Mouse (Mus musculus) CH12.LX (cell line): ENCODE measurements at regions not wholly inside any gene's neighbourhood (a gene's known extent, or its start where the extent isn't known, plus 50 kb on each side); places are given as distances from the start of the nearest gene placed in this dataset.

Source experiments
- DNase-seq: peaks from one replicate; pipeline ENCODE4 v3.0.0-alpha.2; 2013; ENCODE audit errors: extremely low read depth
- H3K27ac ChIP-seq: 2 replicates; pipeline ENCODE4 v1.5.1; 2012; ENCODE audit warnings: low read depth, mild to moderate bottlenecking, control low read depth, moderate library complexity; ENCODE audit not compliant: insufficient read depth
- H3K27me3 ChIP-seq: replicated peaks from 2 replicates; pipeline ENCODE3; 2012; ENCODE audit warnings: inconsistent platforms
- H3K36me3 ChIP-seq, 2 experiments: replicated peaks in 1 of 2; 2 replicates each; pipeline versions ENCODE3 to v1.6.1; 2012; ENCODE audit warnings: inconsistent platforms in 1 of 2, low read length in 1 of 2, mild to moderate bottlenecking in 1 of 2, mixed read lengths in 1 of 2, moderate library complexity in 1 of 2; ENCODE audit not compliant: control insufficient read depth in 1 of 2, insufficient read depth in 1 of 2
- H3K4me1 ChIP-seq, 2 experiments: 2 replicates each; pipeline ENCODE4 v1.6.1; 2012; ENCODE audit warnings: inconsistent platforms in 1 of 2, moderate library complexity in 1 of 2; ENCODE audit not compliant: insufficient read depth in 2 of 2, control insufficient read depth in 1 of 2
- H3K4me2 ChIP-seq: 2 replicates; pipeline ENCODE4 v1.6.1; 2012; ENCODE audit warnings: low read depth, mild to moderate bottlenecking, control low read depth; ENCODE audit not compliant: poor library complexity, insufficient read depth, severe bottlenecking
- H3K4me3 ChIP-seq, 3 experiments: fragments of 150-350 bp in 1 of 3; sonication (generic) in 1 of 3; replicated peaks in 1 of 3; 2 replicates each; pipeline versions ENCODE3 to v1.5.1; 2011 to 2012; ENCODE audit warnings: low read depth in 2 of 3, low read length in 2 of 3, mild to moderate bottlenecking in 2 of 3, moderate library complexity in 2 of 3, control low read depth in 1 of 3, improper control_type of control experiment in 1 of 3, inconsistent platforms in 1 of 3, mixed read lengths in 1 of 3; ENCODE audit not compliant: poor library complexity in 1 of 3
- H3K79me2 ChIP-seq: replicated peaks from 2 replicates; pipeline ENCODE4 v1.6.1; 2012; ENCODE audit warnings: mild to moderate bottlenecking, moderate library complexity; ENCODE audit not compliant: control insufficient read depth, poor library complexity, insufficient read depth, severe bottlenecking; ENCODE audit errors: extremely low read depth
- H3K9ac ChIP-seq: 2 replicates; pipeline ENCODE4 v1.6.1; 2012; ENCODE audit warnings: low read depth, mild to moderate bottlenecking, control low read depth, moderate library complexity; ENCODE audit not compliant: insufficient read depth
- H3K9me3 ChIP-seq: replicated peaks from 2 replicates; pipeline ENCODE3; 2012; ENCODE audit warnings: low read length, inconsistent platforms, mixed read lengths
- BHLHE40 ChIP-seq: IDR thresholded peaks from 2 replicates; pipeline ENCODE4 v1.6.1; 2011; ENCODE audit warnings: mild to moderate bottlenecking, low read depth, low read length, improper control_type of control experiment
- CHD1 ChIP-seq: IDR thresholded peaks from 2 replicates; pipeline ENCODE4 v1.6.1; 2012; ENCODE audit warnings: low read depth, low read length, improper control_type of control experiment, inconsistent platforms
- CHD2 ChIP-seq: IDR thresholded peaks from 2 replicates; pipeline ENCODE4 v1.6.1; 2011; ENCODE audit warnings: low read length, improper control_type of control experiment
- CTCF ChIP-seq, 2 experiments: IDR thresholded peaks in 1 of 2; conservative IDR thresholded peaks in 1 of 2; 2 replicates each; pipeline ENCODE4 v1.5.1; 2011 to 2012; ENCODE audit warnings: low read depth in 2 of 2, low read length in 2 of 2, improper control_type of control experiment in 1 of 2, inconsistent platforms in 1 of 2, mild to moderate bottlenecking in 1 of 2, moderate library complexity in 1 of 2
- E2F4 ChIP-seq: IDR thresholded peaks from 2 replicates; pipeline ENCODE4 v1.6.1; 2011; ENCODE audit warnings: low read depth, low read length, improper control_type of control experiment; ENCODE audit not compliant: insufficient replicate concordance
- ELF1 ChIP-seq: IDR thresholded peaks from 2 replicates; pipeline ENCODE4 v1.6.1; 2014; ENCODE audit warnings: low read depth, mild to moderate bottlenecking, inconsistent platforms, low read length, improper control_type of control experiment
- EP300 ChIP-seq: IDR thresholded peaks from 2 replicates; pipeline ENCODE4 v1.6.1; 2011; ENCODE audit warnings: low read length, improper control_type of control experiment
- ETS1 ChIP-seq: conservative IDR thresholded peaks from 2 replicates; pipeline ENCODE4 v1.6.1; 2012; ENCODE audit warnings: low read depth, mild to moderate bottlenecking, inconsistent platforms, low read length, improper control_type of control experiment, moderate library complexity
- JUN ChIP-seq: IDR thresholded peaks from 2 replicates; pipeline ENCODE4 v1.6.1; 2011; ENCODE audit warnings: low read depth, mild to moderate bottlenecking, low read length, improper control_type of control experiment, moderate library complexity; ENCODE audit not compliant: insufficient read depth
- JUND ChIP-seq: conservative IDR thresholded peaks from 2 replicates; pipeline ENCODE4 v1.6.1; 2011; ENCODE audit warnings: low read depth, low read length, improper control_type of control experiment
- MAFK ChIP-seq: IDR thresholded peaks from 2 replicates; pipeline ENCODE4 v1.6.1; 2011; ENCODE audit warnings: low read length, improper control_type of control experiment; ENCODE audit not compliant: insufficient replicate concordance
- MAX ChIP-seq: IDR thresholded peaks from 2 replicates; pipeline ENCODE4 v1.6.1; 2011; ENCODE audit warnings: low read length, improper control_type of control experiment
- MAZ ChIP-seq: IDR thresholded peaks from 2 replicates; pipeline ENCODE4 v1.6.1; 2012; ENCODE audit warnings: low read depth, mild to moderate bottlenecking, inconsistent platforms, low read length, improper control_type of control experiment, moderate library complexity
- MEF2A ChIP-seq: IDR thresholded peaks from 2 replicates; pipeline ENCODE4 v1.6.1; 2014; ENCODE audit warnings: low read depth, mild to moderate bottlenecking, inconsistent platforms, low read length, improper control_type of control experiment, borderline replicate concordance
- MXI1 ChIP-seq: IDR thresholded peaks from 2 replicates; pipeline ENCODE4 v1.6.1; 2011; ENCODE audit warnings: mild to moderate bottlenecking, low read depth, low read length, improper control_type of control experiment
- MYC ChIP-seq: IDR thresholded peaks from 2 replicates; pipeline ENCODE4 v1.6.1; 2011; ENCODE audit warnings: low read depth, mild to moderate bottlenecking, improper control_type of control experiment, low read length
- NELFE ChIP-seq: IDR thresholded peaks from 2 replicates; pipeline ENCODE4 v1.6.1; 2011; ENCODE audit warnings: low read depth, low read length, improper control_type of control experiment
- POLR2A ChIP-seq: IDR thresholded peaks from 2 replicates; pipeline ENCODE4 v1.6.1; 2011; ENCODE audit warnings: low read depth, mild to moderate bottlenecking, improper control_type of control experiment, low read length
- RAD21 ChIP-seq: IDR thresholded peaks from 2 replicates; pipeline ENCODE4 v1.6.1; 2011; ENCODE audit warnings: low read depth, mild to moderate bottlenecking, low read length, improper control_type of control experiment, moderate library complexity
- SMC3 ChIP-seq: IDR thresholded peaks from 2 replicates; pipeline ENCODE4 v1.6.1; 2011; ENCODE audit warnings: low read depth, low read length, improper control_type of control experiment
- TBP ChIP-seq: conservative IDR thresholded peaks from 2 replicates; pipeline ENCODE4 v1.6.1; 2011; ENCODE audit warnings: low read depth, low read length, improper control_type of control experiment
- TCF12 ChIP-seq: IDR thresholded peaks from 2 replicates; pipeline ENCODE4 v1.6.1; 2014; ENCODE audit warnings: low read depth, mild to moderate bottlenecking, inconsistent platforms, low read length, improper control_type of control experiment
- USF2 ChIP-seq: conservative IDR thresholded peaks from 2 replicates; pipeline ENCODE4 v1.6.1; 2011; ENCODE audit warnings: low read depth, low read length, improper control_type of control experiment
- ZC3H11A ChIP-seq: IDR thresholded peaks from 2 replicates; pipeline ENCODE4 v1.6.1; 2012; ENCODE audit warnings: low read depth, mild to moderate bottlenecking, inconsistent platforms, low read length, improper control_type of control experiment
- ZKSCAN1 ChIP-seq: IDR thresholded peaks from 2 replicates; pipeline ENCODE4 v1.6.1; 2012; ENCODE audit warnings: low read depth, inconsistent platforms, low read length, improper control_type of control experiment, borderline replicate concordance
- dilution Hi-C: fragments of 300-500 bp; cut with MboI; formaldehyde crosslinking; loops from 2 replicates; pipeline ENCODE4 v1.14.3; 2020; ENCODE audit warnings: low sequenced_read_pairs; ENCODE audit not compliant: extremely low pct_unique_long_range_greater_than_20kb, extremely low pct_ligation_motif_present
- in situ Hi-C: fragments of 300-500 bp; cut with MboI; formaldehyde crosslinking; loops from 3 replicates; pipeline ENCODE4 v1.14.3; 2019; ENCODE audit warnings: low sequenced_read_pairs, low pct_ligation_motif_present, low pct_unique_long_range_greater_than_20kb, mixed read lengths

- TF ChIP-seq ZKSCAN1 = no peak
- TF ChIP-seq MAX = no peak
- no peak for TF ChIP-seq CHD1
- TF ChIP-seq TBP = no peak
- no peak for TF ChIP-seq MAZ
- TF ChIP-seq POLR2A = no peak
- no peak for TF ChIP-seq ELF1
- no peak overlapping the region for H3K27ac ChIP-seq
- no peak overlapping the region for H3K4me2 ChIP-seq
- H3K9ac ChIP-seq = no peak overlapping the region
- no peaks in the 10 kb centered on the region for H3K36me3 ChIP-seq
- no peak for DNase-seq
- no peaks in the 10 kb centered on the region for H3K79me2 ChIP-seq
- in situ Hi-C loops (no loop called here), dilution Hi-C loops (no loop called here)
- peaks cover 3% of the 10 kb centered on the region for H3K9me3 ChIP-seq
- no peak overlapping the region for H3K4me3 ChIP-seq
- H3K27me3 ChIP-seq = no peaks in the 10 kb centered on the region
- H3K4me1 ChIP-seq = peaks cover 12 to 50% of the 10 kb centered on the region in 2 experiments
These were observed 199.6 kb upstream of the Nabp1 start for GRCm38 (mm10) chr1:51677802-51678201.

DNA sequence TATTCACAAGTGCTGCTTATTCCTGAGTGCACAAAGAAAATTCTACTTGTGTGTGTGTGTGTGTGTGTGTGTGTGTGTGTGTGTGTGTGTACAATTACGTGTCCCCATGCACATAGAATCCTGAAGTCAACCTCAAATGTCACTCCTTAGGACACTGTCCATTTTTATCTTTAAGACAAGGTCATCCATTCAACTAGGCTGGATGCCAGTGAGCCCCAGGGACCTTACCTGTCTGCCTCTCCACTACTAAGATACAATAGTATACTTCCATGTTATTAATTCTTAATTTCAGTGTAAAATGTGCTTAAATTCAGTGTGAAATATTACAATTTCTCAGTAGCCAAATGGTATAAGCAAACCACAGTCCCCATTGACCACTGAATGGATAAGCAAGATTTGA is 193.5 kb upstream of the Nabp1 start:
- no peak overlapping the region for H3K4me2 ChIP-seq
- H3K36me3 ChIP-seq = no peaks in the 10 kb centered on the region
- DNase-seq = no peak
- no peak overlapping the region for H3K4me3 ChIP-seq
- peaks cover 3 to 10% of the 10 kb centered on the region in 2 experiments; a peak in 3 of 4 replicates for H3K4me1 ChIP-seq
- in situ Hi-C loops = no loop called here
- dilution Hi-C loops = no loop called here
- H3K9ac ChIP-seq = no peak overlapping the region
- no peaks in the 10 kb centered on the region for H3K79me2 ChIP-seq
- no peaks in the 10 kb centered on the region for H3K27me3 ChIP-seq
- no peak overlapping the region for H3K27ac ChIP-seq
- no peaks in the 10 kb centered on the region for H3K9me3 ChIP-seq
- TF ChIP-seq EP300 (no peak), SMC3 (no peak), CHD2 (no peak), ZKSCAN1 (no peak), MAFK (no peak), NELFE (no peak), MAX (no peak), JUN (no peak), USF2 (no peak), BHLHE40 (no peak)

DNA sequence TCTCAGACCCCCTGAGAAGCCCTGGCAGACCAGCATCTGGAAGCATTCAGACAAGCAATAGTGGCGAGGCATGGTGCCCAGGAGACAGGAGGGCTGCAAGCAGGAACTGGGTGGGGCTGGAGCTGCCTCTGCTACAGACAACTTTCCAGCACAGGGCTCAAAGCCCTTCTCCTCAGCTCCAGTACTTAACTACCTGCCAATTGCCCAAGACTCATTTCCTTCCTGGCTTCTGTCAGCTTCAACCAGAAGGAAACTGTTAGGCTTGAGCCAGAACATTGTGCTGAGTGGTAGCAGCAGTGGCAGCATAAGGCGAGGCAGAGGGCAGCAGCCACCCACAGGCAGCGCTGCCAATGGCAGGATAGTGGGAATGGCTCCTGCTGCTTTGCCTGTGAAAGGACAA is 193.1 kb upstream of the Nabp1 start:
- no peak for DNase-seq
- in situ Hi-C loops = no loop called here
- H3K27ac ChIP-seq = no peak overlapping the region
- no peaks in the 10 kb centered on the region for H3K9me3 ChIP-seq
- no peak overlapping the region for H3K9ac ChIP-seq
- TF ChIP-seq CHD1 (no peak), USF2 (no peak), TCF12 (no peak), ETS1 (no peak), MXI1 (no peak), CTCF (conservative IDR thresholded peaks at IDR 0.05 in 1 of 2, IDR thresholded peaks at IDR 0.05 in 1 of 2; ENCODE audit: low read depth in 2 of 2, low read length in 2 of 2) (no peak), RAD21 (no peak; the same call in 1 of the 2 replicates), MAX (no peak), JUND (no peak), E2F4 (no peak), MAZ (no peak), MEF2A (no peak), MYC (no peak), MAFK (no peak), ZC3H11A (no peak)
- peaks cover 3 to 10% of the 10 kb centered on the region in 2 experiments; a peak in 3 of 4 replicates for H3K4me1 ChIP-seq
- dilution Hi-C loops = no loop called here
- no peaks in the 10 kb centered on the region for H3K27me3 ChIP-seq
- no peaks in the 10 kb centered on the region for H3K79me2 ChIP-seq
- H3K36me3 ChIP-seq = no peaks in the 10 kb centered on the region
- no peak overlapping the region for H3K4me2 ChIP-seq
- no peak overlapping the region for H3K4me3 ChIP-seq
